Mouse (Mus musculus): ENCODE measurements around the gene 1810009A15Rik.

DNA sequence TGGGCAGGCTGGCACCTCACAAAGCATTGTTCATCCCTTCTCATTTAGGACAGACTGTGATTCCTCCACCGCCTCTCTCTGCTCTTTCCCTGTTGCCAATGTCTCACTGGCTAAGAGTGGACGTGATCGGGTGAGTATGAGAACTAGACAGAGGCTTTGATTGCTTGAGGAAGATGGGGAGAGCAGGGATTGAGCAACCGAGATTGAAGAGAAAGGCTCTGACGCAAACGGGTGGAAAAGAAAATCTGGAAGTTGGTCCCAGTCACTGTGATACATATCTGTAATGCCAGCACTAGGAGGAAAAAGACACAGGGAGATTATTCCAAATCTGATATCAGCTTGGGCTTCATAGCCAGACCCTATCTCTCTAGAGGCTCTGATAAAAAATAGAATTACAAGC is 45.7 kb upstream of the 1810009A15Rik start:
- TF ChIP-seq CTCF (IDR thresholded peaks at IDR 0.05; ENCODE audit: low read depth) (no peak), EP300 (IDR thresholded peaks at IDR 0.05; ENCODE audit: low read depth) (no peak)

All from liver, embryonic 14.5 days (tissue).